Mouse (Mus musculus): ENCODE data around the gene 6030452D12Rik. TPM values are rescaled to one million over a fixed set of nuclear protein-coding genes. Genes with fewer than 3 reads are reported as not detected.

The 6030452D12Rik gene
- polyA plus RNA-seq, 1 experiment: not detected

DNA sequence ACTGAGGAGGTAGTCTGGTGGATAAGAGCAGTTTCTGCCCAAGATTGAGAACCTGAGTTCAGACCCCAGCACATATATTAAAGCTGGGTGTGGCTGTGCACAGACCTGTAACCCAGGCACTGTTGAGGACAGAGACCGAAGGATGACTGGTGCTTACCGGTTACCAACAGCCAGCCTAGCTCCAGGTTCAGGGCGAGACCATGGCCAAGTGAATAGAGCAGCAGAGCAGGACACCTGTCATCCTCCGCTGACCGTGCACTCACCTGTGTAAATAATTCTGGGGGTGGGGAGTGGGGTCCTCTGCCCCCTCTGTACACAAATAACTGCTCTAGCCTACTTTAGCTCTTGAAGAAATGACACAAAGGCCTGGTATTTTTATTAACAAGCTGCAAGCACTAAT lies 26.3 kb upstream of the 6030452D12Rik start:
- TF ChIP-seq POLR2A (IDR thresholded peaks at IDR 0.05; ENCODE audit: control insufficient read depth, low read depth, low read length) (no peak), CTCF (IDR thresholded peaks at IDR 0.05; ENCODE audit: control insufficient read depth, insufficient read depth, insufficient replicate concordance, low read depth, low read length) (no peak)
- no peaks in the 10 kb centered on the region for H3K36me3 ChIP-seq (ENCODE audit: control insufficient read depth, insufficient read depth, low read length)
- H3K27me3 ChIP-seq (ENCODE audit: control insufficient read depth, insufficient read depth, low read length): no peaks in the 10 kb centered on the region
- no peak overlapping the region for H3K27ac ChIP-seq (ENCODE audit: control insufficient read depth, insufficient read depth, low read depth, low read length)
- H3K4me1 ChIP-seq (ENCODE audit: control insufficient read depth, insufficient read depth, low read length): no peaks in the 10 kb centered on the region
- H3K4me3 ChIP-seq (ENCODE audit: control insufficient read depth, low read depth, low read length): no peak overlapping the region

DNA sequence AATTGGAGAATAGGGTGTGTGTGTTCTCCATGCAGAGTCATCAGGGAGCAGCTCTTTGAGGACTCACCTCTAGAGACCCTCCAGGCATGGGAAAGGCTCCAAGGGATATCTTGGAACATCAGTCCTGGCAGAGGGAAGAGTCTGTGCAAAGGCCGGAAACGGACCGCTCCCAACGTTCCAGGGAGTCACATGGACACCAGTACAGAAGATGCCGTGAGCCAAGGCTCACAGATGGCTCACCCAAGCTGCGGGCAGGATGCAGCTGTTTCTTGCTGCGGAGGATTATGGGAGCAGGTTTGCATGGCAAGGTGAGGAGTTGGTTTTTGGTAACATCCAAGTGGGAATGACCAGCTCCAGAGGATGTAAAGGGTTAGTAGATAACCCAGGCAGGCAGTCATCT lies 3.9 kb downstream of the 6030452D12Rik start:
- Histone ChIP-seq H3K27me3 (ENCODE audit: control insufficient read depth, insufficient read depth, low read length) (no peaks in the 10 kb centered on the region), H3K27ac (ENCODE audit: control insufficient read depth, insufficient read depth, low read depth, low read length) (no peak overlapping the region), H3K4me3 (ENCODE audit: control insufficient read depth, low read depth, low read length) (no peak overlapping the region), H3K4me1 (ENCODE audit: control insufficient read depth, insufficient read depth, low read length) (peaks cover 4% of the 10 kb centered on the region; the same call in 1 of the 2 replicates), H3K36me3 (ENCODE audit: control insufficient read depth, insufficient read depth, low read length) (no peaks in the 10 kb centered on the region)
- TF ChIP-seq CTCF (IDR thresholded peaks at IDR 0.05; ENCODE audit: control insufficient read depth, insufficient read depth, insufficient replicate concordance, low read depth, low read length) (no peak), POLR2A (IDR thresholded peaks at IDR 0.05; ENCODE audit: control insufficient read depth, low read depth, low read length) (no peak)

DNA sequence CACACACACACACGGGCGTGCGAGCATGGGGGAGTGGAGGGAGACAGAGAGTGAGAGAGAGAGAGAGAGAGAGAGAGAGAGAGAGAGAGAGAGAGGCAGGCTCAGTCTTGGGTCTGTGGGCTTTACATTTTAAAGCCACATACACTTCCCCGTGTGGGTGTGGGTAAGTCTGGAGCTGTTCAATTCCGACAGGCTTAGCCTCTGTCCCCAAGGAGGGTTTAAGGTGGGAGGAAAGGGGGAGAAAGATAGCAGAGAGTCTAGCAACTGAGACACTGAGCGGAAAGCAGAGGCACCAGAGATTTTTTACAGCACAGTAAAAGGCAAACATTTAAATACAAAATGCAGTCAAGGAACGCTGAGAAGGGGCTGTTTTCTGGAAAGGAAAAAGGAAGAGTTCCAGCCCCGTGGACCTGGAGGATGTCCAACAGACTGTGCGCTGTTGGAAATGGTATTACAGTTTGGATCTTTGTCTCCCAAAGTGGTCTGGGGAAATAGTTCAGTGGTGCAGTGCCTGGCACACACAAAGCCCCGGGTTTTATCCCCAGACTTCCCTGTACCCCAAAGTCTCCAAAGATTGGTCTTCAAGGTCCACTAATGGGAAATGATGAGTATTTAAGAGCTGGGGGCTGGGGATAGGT lies 5.1 kb downstream of the 6030452D12Rik start:
- Histone ChIP-seq H3K4me1 (ENCODE audit: control insufficient read depth, insufficient read depth, low read length) (peaks cover 4% of the 10 kb centered on the region; the same call in 1 of the 2 replicates), H3K27me3 (ENCODE audit: control insufficient read depth, insufficient read depth, low read length) (no peaks in the 10 kb centered on the region), H3K36me3 (ENCODE audit: control insufficient read depth, insufficient read depth, low read length) (no peaks in the 10 kb centered on the region), H3K4me3 (ENCODE audit: control insufficient read depth, low read depth, low read length) (no peak overlapping the region), H3K27ac (ENCODE audit: control insufficient read depth, insufficient read depth, low read depth, low read length) (no peak overlapping the region; the same call in 1 of the 2 replicates)
- no peak for TF ChIP-seq POLR2A (IDR thresholded peaks at IDR 0.05; ENCODE audit: control insufficient read depth, low read depth, low read length)
- TF ChIP-seq CTCF (IDR thresholded peaks at IDR 0.05; ENCODE audit: control insufficient read depth, insufficient read depth, insufficient replicate concordance, low read depth, low read length): no peak

DNA sequence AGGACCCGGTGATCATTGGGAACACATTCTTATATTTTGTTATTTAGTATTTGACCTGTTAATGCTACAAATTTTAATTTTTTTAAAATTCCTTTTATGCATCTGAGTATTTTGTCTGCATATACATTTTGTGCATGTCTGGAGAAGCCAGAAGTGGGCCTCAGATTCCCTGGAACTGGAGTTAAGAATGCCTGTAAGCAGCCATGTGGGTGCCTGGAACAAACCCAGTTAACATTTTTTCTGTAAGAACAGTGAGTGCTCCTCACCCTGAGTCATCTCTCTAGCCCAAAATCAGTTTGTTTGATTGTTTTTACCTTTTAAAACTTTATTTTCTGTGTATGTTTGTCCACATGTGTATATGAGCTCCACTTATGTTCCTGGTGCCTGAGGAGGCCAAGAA lies 5.8 kb downstream of the 6030452D12Rik start:
- H3K36me3 ChIP-seq (ENCODE audit: control insufficient read depth, insufficient read depth, low read length): no peaks in the 10 kb centered on the region
- H3K4me1 ChIP-seq (ENCODE audit: control insufficient read depth, insufficient read depth, low read length): peaks cover 4% of the 10 kb centered on the region
- no peaks in the 10 kb centered on the region for H3K27me3 ChIP-seq (ENCODE audit: control insufficient read depth, insufficient read depth, low read length)
- no peak for TF ChIP-seq CTCF (IDR thresholded peaks at IDR 0.05; ENCODE audit: control insufficient read depth, insufficient read depth, insufficient replicate concordance, low read depth, low read length)
- no peak for TF ChIP-seq POLR2A (IDR thresholded peaks at IDR 0.05; ENCODE audit: control insufficient read depth, low read depth, low read length)
- 0 out of 2 replicates have a peak overlapping the region, but pooled peaks have one; percentile 1 for H3K27ac ChIP-seq (ENCODE audit: control insufficient read depth, insufficient read depth, low read depth, low read length)
- H3K4me3 ChIP-seq (ENCODE audit: control insufficient read depth, low read depth, low read length): no peak overlapping the region

DNA sequence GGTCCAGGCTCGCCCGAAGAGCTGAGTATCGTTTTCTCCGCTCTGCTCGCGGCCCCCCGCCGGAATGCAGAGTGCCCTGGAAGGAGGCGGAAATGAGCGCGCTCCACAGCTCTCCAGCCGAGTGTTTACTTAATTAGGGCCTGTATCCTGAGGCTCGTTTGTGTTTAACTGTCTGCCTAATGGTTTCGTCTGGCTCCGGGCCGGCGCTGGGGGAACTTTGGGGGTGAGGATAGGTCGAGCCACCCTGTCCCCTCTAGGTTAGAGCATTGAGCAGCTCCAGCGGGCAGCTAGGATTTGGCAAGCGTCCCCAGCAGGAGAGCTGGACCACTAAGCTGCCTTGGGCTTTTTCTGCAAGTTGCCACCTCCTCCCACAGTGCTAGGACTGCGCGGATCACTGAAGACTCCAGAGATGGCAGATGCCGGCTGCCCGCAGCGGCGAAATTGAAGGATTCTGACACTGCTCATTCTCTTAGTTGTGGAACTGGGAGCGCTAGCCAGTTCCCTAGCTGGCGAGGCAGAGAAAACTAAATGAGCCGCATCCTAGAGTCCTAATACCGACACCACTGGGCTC lies 7.5 kb downstream of the 6030452D12Rik start:
- peaks cover 10% of the 10 kb centered on the region for H3K4me1 ChIP-seq (ENCODE audit: control insufficient read depth, insufficient read depth, low read length)
- H3K27ac ChIP-seq (ENCODE audit: control insufficient read depth, insufficient read depth, low read depth, low read length): no peak overlapping the region
- no peaks in the 10 kb centered on the region for H3K27me3 ChIP-seq (ENCODE audit: control insufficient read depth, insufficient read depth, low read length)
- no peak for TF ChIP-seq POLR2A (IDR thresholded peaks at IDR 0.05; ENCODE audit: control insufficient read depth, low read depth, low read length)
- H3K4me3 ChIP-seq (ENCODE audit: control insufficient read depth, low read depth, low read length): no peak overlapping the region
- no peaks in the 10 kb centered on the region for H3K36me3 ChIP-seq (ENCODE audit: control insufficient read depth, insufficient read depth, low read length)

DNA sequence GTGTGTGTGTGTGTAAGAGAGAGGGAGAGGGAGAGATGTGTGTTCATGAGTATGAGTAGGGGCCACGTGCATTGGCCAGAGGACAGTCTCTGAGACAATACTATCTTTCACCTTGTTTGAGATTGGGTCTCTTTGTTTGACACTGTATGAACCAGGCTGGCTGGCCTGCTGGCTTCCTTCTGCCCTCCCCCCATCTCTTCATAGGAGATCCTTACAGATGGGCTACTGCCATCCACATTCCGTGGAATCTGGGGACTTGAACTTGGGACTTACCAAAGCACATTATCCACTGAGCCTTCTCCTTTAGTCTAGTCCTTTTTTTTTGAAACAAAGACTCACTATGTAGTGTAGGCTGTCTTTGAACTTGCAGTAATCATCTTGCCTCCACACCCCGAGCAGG lies 8.1 kb downstream of the 6030452D12Rik start:
- H3K27me3 ChIP-seq (ENCODE audit: control insufficient read depth, insufficient read depth, low read length): no peaks in the 10 kb centered on the region
- H3K36me3 ChIP-seq (ENCODE audit: control insufficient read depth, insufficient read depth, low read length): no peaks in the 10 kb centered on the region
- TF ChIP-seq CTCF (IDR thresholded peaks at IDR 0.05; ENCODE audit: control insufficient read depth, insufficient read depth, insufficient replicate concordance, low read depth, low read length) (no peak), POLR2A (IDR thresholded peaks at IDR 0.05; ENCODE audit: control insufficient read depth, low read depth, low read length) (no peak)
- no peak overlapping the region for H3K4me3 ChIP-seq (ENCODE audit: control insufficient read depth, low read depth, low read length)
- no peak overlapping the region for H3K27ac ChIP-seq (ENCODE audit: control insufficient read depth, insufficient read depth, low read depth, low read length)
- H3K4me1 ChIP-seq (ENCODE audit: control insufficient read depth, insufficient read depth, low read length): peaks cover 10% of the 10 kb centered on the region

DNA sequence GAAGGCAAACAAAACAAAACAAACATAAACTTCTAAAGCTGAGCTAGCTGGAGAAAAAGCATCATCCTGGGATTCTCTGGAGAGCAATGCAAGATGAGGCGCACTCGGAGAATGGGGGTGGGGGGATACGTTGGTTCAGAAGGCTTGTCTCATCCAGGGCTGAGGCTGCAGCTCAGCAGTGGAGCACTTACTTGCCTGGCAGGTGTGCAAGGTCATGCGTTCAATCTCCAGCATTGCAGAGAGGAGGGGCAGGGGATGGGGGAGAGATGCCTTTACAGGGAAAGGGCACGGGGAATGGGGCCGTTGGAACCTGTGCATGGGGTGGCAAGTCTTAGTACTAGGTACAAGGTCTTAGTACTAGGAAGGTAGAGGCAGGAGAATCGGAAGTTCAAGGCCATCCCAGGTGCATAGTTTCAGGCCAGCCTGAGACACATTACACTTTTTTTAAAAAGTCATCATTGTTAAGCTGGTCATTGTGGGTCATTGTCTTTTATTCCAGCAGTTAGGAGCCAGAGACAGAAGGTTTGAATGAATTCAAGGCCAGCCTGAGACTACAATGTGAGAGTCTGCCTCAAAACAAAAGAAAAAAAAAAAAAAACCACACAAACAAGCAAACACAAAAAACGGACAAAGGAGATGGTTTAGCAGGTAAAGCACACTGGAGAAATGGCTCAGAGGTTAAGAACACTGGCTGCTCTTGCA lies 8.9 kb downstream of the 6030452D12Rik start:
- Histone ChIP-seq H3K36me3 (ENCODE audit: control insufficient read depth, insufficient read depth, low read length) (no peaks in the 10 kb centered on the region), H3K27ac (ENCODE audit: control insufficient read depth, insufficient read depth, low read depth, low read length) (no peak overlapping the region), H3K27me3 (ENCODE audit: control insufficient read depth, insufficient read depth, low read length) (no peaks in the 10 kb centered on the region), H3K4me1 (ENCODE audit: control insufficient read depth, insufficient read depth, low read length) (peaks cover 10% of the 10 kb centered on the region), H3K4me3 (ENCODE audit: control insufficient read depth, low read depth, low read length) (no peak overlapping the region)
- TF ChIP-seq POLR2A (IDR thresholded peaks at IDR 0.05; ENCODE audit: control insufficient read depth, low read depth, low read length): no peak
- no peak for TF ChIP-seq CTCF (IDR thresholded peaks at IDR 0.05; ENCODE audit: control insufficient read depth, insufficient read depth, insufficient replicate concordance, low read depth, low read length)

All from testis, adult 2 months (tissue).